Mouse (Mus musculus): ENCODE results near the gene Igsf21.

DNA sequence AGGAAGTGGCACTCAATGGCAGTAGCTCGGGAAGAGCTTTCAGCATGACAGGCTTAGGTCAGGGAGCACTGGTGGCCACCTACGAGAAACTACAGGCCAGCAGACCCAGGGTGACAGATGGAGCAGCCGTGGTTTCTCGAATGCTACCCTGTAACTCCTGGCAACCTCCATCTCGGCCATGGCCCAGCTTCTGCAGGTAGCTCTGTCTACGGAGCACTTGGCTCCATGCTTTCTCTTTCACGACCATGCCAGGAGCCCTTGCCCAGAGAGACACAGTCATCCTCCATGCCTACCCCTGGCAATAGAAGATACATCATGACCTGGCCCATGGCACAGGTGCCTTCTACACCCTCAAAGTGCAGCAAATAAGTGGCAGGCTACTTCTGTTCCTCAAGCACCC lies 80.7 kb downstream of the Igsf21 start:
- TF ChIP-seq CTCF (IDR thresholded peaks at IDR 0.05; ENCODE audit: low read depth) (no peak), EP300 (IDR thresholded peaks at IDR 0.05; ENCODE audit: low read depth) (no peak)
